Mouse (Mus musculus) T-helper 2 cell (primary cell): ENCODE measurements around the gene Ap5b1.

ENCODE experiments used
- in situ Hi-C: fragments of 300-600 bp; cut with MboI, MseI; formaldehyde crosslinking; loops from one replicate; pipeline ENCODE4 v1.15.1; 2025; ENCODE audit warnings: high pct_unique_total_duplicates

Gene Ap5b1

GRCm38 (mm10) chr19:5566316-5566715 is 1.5 kb upstream of the Ap5b1 start:
- in situ Hi-C loops: loop anchor here (5.0 kb wide), 1 partner anchor 34 kb away; no protein-coding TSS in a partner anchor

- in situ Hi-C loops: loop anchor here (5.0 kb wide), 1 partner anchor 35 kb away; no protein-coding TSS in a partner anchor
Measured at GRCm38 (mm10) chr19:5567180-5567533, 668 bp upstream of the Ap5b1 start.

GRCm38 (mm10) chr19:5568470-5569140 is 780 bp downstream of the Ap5b1 start:
- in situ Hi-C loops: loop anchor here (5.0 kb wide), 1 partner anchor 36 kb away; no protein-coding TSS in a partner anchor

GRCm38 (mm10) chr19:5569521-5569920 is 1.7 kb downstream of the Ap5b1 start:
- in situ Hi-C loops: loop anchor here (5.0 kb wide), 1 partner anchor 37 kb away; no protein-coding TSS in a partner anchor

- in situ Hi-C loops: no loop called here
Measured at GRCm38 (mm10) chr19:5570353-5571246, 2.8 kb downstream of the Ap5b1 start.

GRCm38 (mm10) chr19:5571831-5572230 is 4.0 kb downstream of the Ap5b1 start:
- in situ Hi-C loops: no loop called here

GRCm38 (mm10) chr19:5572331-5573125 is 4.7 kb downstream of the Ap5b1 start:
- in situ Hi-C loops: no loop called here

GRCm38 (mm10) chr19:5575336-5575735 is 7.5 kb downstream of the Ap5b1 start:
- in situ Hi-C loops: no loop called here

GRCm38 (mm10) chr19:5579971-5580370 is 12.1 kb downstream of the Ap5b1 start:
- in situ Hi-C loops: no loop called here

GRCm38 (mm10) chr19:5580776-5581175 is 13.0 kb downstream of the Ap5b1 start:
- in situ Hi-C loops: no loop called here

- in situ Hi-C loops: no loop called here
Measured at GRCm38 (mm10) chr19:5581995-5582394, 14.2 kb downstream of the Ap5b1 start.

- in situ Hi-C loops: no loop called here
Measured at GRCm38 (mm10) chr19:5589159-5589558, 21.3 kb downstream of the Ap5b1 start.

GRCm38 (mm10) chr19:5591888-5592287 is 24.1 kb downstream of the Ap5b1 start:
- in situ Hi-C loops: no loop called here

GRCm38 (mm10) chr19:5599224-5599623 is 31.4 kb downstream of the Ap5b1 start:
- in situ Hi-C loops: no loop called here

- in situ Hi-C loops: loop anchor here (5.0 kb wide), 1 partner anchor 35 kb away; the partner anchor contains the start of gene Rela
Measured at GRCm38 (mm10) chr19:5601752-5602541, 34.1 kb downstream of the Ap5b1 start, which contains the start of gene Rnaseh2c. Rnaseh2c (plus strand) TSS chr19:5601873.

- in situ Hi-C loops: loop anchor here (5.0 kb wide), 1 partner anchor 34 kb away; the partner anchor contains the start of gene Rela
Measured at GRCm38 (mm10) chr19:5603664-5604063, 35.8 kb downstream of the Ap5b1 start.

- in situ Hi-C loops: no loop called here
Measured at GRCm38 (mm10) chr19:5605126-5605525, 37.3 kb downstream of the Ap5b1 start.

- in situ Hi-C loops: no loop called here
Measured at GRCm38 (mm10) chr19:5606196-5606595, 38.4 kb downstream of the Ap5b1 start.

GRCm38 (mm10) chr19:5607705-5608410 is 40.0 kb downstream of the Ap5b1 start:
- in situ Hi-C loops: no loop called here

- in situ Hi-C loops: no loop called here
Measured at GRCm38 (mm10) chr19:5608707-5609106, 40.9 kb downstream of the Ap5b1 start.
